ENCODE assay signal across 15 mouse cellular contexts in genomic region chr4:55874875-55875274, GRCm38 (mm10).
A peak's percentile ranks its signal among the peaks of the same experiment; 100 is the strongest.
DNase-seq lines count a peak whose midpoint lies in the region; ATAC-seq and TF ChIP-seq lines count a peak whose summit lies in the region.
"Had no signal": no experiment of that assay in that cellular context is flagged by ENCODE, and none has a peak within 500 bp of the region (broad histone marks: within the 10 kb centered on the region; RNA-seq: fewer than 3 reads in every experiment).

No protein-coding gene starts in this region.

- H3K4me1 ChIP-seq in forebrain, embryonic 16.5 days (replicated peaks; ENCODE audit: control insufficient read depth, insufficient read depth, low read length) = peaks cover 8% of the 10 kb centered on the region
- H3K4me1 ChIP-seq in forebrain, embryonic 13.5 days = no peaks in the 10 kb centered on the region
- H3K4me1 ChIP-seq in kidney, adult 2 months (ENCODE audit: control insufficient read depth, insufficient read depth, low read length) = no peaks in the 10 kb centered on the region
- H3K4me1 ChIP-seq in lung, adult 2 months (ENCODE audit: control insufficient read depth, insufficient read depth, low read length) = no peaks in the 10 kb centered on the region
- H3K4me1 ChIP-seq: stomach, embryonic 15.5 days had no signal

- H3K9ac ChIP-seq in forebrain, embryonic 16.5 days (replicated peaks; ENCODE audit: low read depth, low read length) = no peak overlapping the region
- no peak overlapping the region for H3K9ac ChIP-seq in forebrain, embryonic 13.5 days
- H3K9ac ChIP-seq: embryonic facial prominence, embryonic 15.5 days; stomach, embryonic 15.5 days had no signal

- no peaks in the 10 kb centered on the region for H3K9me3 ChIP-seq in forebrain, embryonic 16.5 days (ENCODE audit: control insufficient read depth, low read length)
- no peaks in the 10 kb centered on the region for H3K9me3 ChIP-seq in forebrain, embryonic 13.5 days (replicated peaks)
- H3K9me3 ChIP-seq: embryonic facial prominence, embryonic 15.5 days; stomach, embryonic 15.5 days had no signal

- H3K4me3 ChIP-seq in forebrain, embryonic 16.5 days (replicated peaks; ENCODE audit: low read length) = no peak overlapping the region
- no peak overlapping the region for H3K4me3 ChIP-seq in forebrain, embryonic 13.5 days
- no peak overlapping the region for H3K4me3 ChIP-seq in kidney, adult 2 months (ENCODE audit: insufficient read depth, low read depth, low read length)
- H3K4me3 ChIP-seq in lung, adult 2 months (replicated peaks; ENCODE audit: extremely low read depth, low read depth, low read length) = no peak overlapping the region
- H3K4me3 ChIP-seq: embryonic facial prominence, embryonic 15.5 days; stomach, embryonic 15.5 days had no signal

- no peak for TF ChIP-seq CTCF in kidney, adult 2 months (conservative IDR thresholded peaks at IDR 0.05; ENCODE audit: insufficient read depth, insufficient read length, low read depth, low read length)
- no peak for TF ChIP-seq CTCF in lung, adult 2 months (IDR thresholded peaks at IDR 0.05; ENCODE audit: insufficient read depth, low read length)

- TF ChIP-seq POLR2A in kidney, adult 2 months (IDR thresholded peaks at IDR 0.05; ENCODE audit: low read depth, low read length) = no peak
- TF ChIP-seq POLR2A in lung, adult 2 months (IDR thresholded peaks at IDR 0.05; ENCODE audit: borderline replicate concordance, extremely low read depth, low read depth, low read length) = no peak

- no peak overlapping the region for H3K4me2 ChIP-seq in forebrain, embryonic 16.5 days (ENCODE audit: low read length)
- H3K4me2 ChIP-seq in forebrain, embryonic 13.5 days = no peak overlapping the region
- H3K4me2 ChIP-seq: embryonic facial prominence, embryonic 15.5 days; midbrain, embryonic 11.5 days; stomach, embryonic 15.5 days had no signal

- no peaks in the 10 kb centered on the region for H3K36me3 ChIP-seq in forebrain, embryonic 16.5 days (ENCODE audit: control insufficient read depth, insufficient read depth)
- no peaks in the 10 kb centered on the region for H3K36me3 ChIP-seq in forebrain, embryonic 13.5 days (ENCODE audit: poor library complexity, severe bottlenecking)
- H3K36me3 ChIP-seq in kidney, adult 2 months (ENCODE audit: control insufficient read depth, insufficient read depth, low read length) = no peaks in the 10 kb centered on the region
- H3K36me3 ChIP-seq: embryonic facial prominence, embryonic 15.5 days; stomach, embryonic 15.5 days had no signal

- peak overlapping the region; percentile 37; the same call in 1 of the 2 replicates for H3K27ac ChIP-seq in forebrain, embryonic 16.5 days (ENCODE audit: low read length)
- H3K27ac ChIP-seq in forebrain, embryonic 13.5 days = no peak overlapping the region
- no peak overlapping the region for H3K27ac ChIP-seq in kidney, adult 2 months (ENCODE audit: insufficient read depth, low read depth, low read length)
- H3K27ac ChIP-seq: embryonic facial prominence, embryonic 15.5 days; stomach, embryonic 15.5 days had no signal

- WGBS in forebrain, embryonic 16.5 days = 51% methylated on average over 7 of the region's 7 CpGs
- WGBS in forebrain, embryonic 13.5 days = 80% methylated on average over 7 of the region's 7 CpGs
- 63% methylated on average over 7 of the region's 7 CpGs for WGBS in kidney, adult 2 months
- 59% methylated on average over 7 of the region's 7 CpGs for WGBS in lung, adult 2 months

- H3K27me3 ChIP-seq in forebrain, embryonic 16.5 days (replicated peaks; ENCODE audit: control insufficient read depth, insufficient read depth, low read length) = no peaks in the 10 kb centered on the region
- H3K27me3 ChIP-seq in forebrain, embryonic 13.5 days = no peaks in the 10 kb centered on the region
- H3K27me3 ChIP-seq in kidney, adult 2 months (replicated peaks; ENCODE audit: control insufficient read depth, insufficient read depth, low read length) = no peaks in the 10 kb centered on the region
- H3K27me3 ChIP-seq: embryonic facial prominence, embryonic 15.5 days; stomach, embryonic 15.5 days had no signal

- DNase-seq in kidney, adult 2 months = peak; percentile 5
- DNase-seq in kidney, postnatal 14 days = no peak
- DNase-seq in lung, postnatal 36 days = peak; percentile 16
- DNase-seq in lung, adult 2 months = no peak
- DNase-seq in embryo, embryonic 10 days (ENCODE audit: low spot score) = no peak
- DNase-seq: B cell, adult 2 months; cerebellum, adult 9-10 months; retina, postnatal 1 day; thymus, adult 18-20 months; thymus, postnatal 4 days had no signal

- ATAC-seq in forebrain, embryonic 16.5 days = 0 out of 2 replicates have a peak, but pooled peaks have one; percentile 31
- ATAC-seq in forebrain, embryonic 13.5 days = no peak

Comparison
In these comparisons a context has a peak if more than half of its experiments do, and no peak if none do; other contexts are left out.
1. DNase-seq: peak in kidney, adult 2 months (single experiment) and lung, postnatal 36 days (single experiment); none in kidney, postnatal 14 days (single experiment), lung, adult 2 months (single experiment) and embryo, embryonic 10 days (single experiment).